ENCODE assay signal across 14 mouse cellular contexts in the genomic region with DNA sequence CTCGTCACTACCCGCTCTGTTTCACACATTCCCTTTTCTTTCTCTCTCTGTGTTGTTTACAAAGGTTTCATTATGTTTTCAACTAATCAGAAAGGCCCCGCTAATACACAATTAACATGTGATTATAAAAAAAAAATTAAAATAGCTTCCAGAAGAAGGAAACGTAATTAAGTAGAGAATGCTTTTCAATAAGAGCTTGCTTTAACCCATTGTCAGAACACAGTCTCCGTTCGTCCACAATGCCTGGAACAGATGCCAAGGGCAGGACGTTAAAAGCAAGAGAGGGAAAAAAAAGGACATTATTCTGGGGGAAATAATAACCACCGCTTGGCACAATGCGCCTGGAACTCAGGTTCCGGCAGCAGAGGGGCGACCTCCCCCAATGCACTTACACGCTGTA.
DNase-seq lines count a peak whose midpoint lies in the region; ATAC-seq lines count a peak whose summit lies in the region.
"Had no signal": no experiment of that assay in that cellular context is flagged by ENCODE, and none has a peak within 500 bp of the region (broad histone marks: within the 10 kb centered on the region; RNA-seq: fewer than 3 reads in every experiment).

No protein-coding gene starts in this region.

- 80% methylated on average over 12 of the region's 12 CpGs for WGBS in heart, embryonic 13.5 days
- 27% methylated on average over 12 of the region's 12 CpGs for WGBS in midbrain, embryonic 13.5 days
- WGBS in midbrain, embryonic 10.5 days, result 79% methylated on average over 12 of the region's 12 CpGs
- 8% methylated on average over 12 of the region's 12 CpGs for WGBS in forebrain, embryonic 13.5 days
- WGBS in midbrain, embryonic 14.5 days, result 39% methylated on average over 12 of the region's 12 CpGs
- WGBS in kidney, embryonic 16.5 days, result 77% methylated on average over 12 of the region's 12 CpGs

- peak overlapping the region; percentile 89; the same call in 1 of the 2 replicates for H3K27ac ChIP-seq in heart, embryonic 13.5 days (replicated peaks)
- peak overlapping the region; percentile 47; the same call in 1 of the 2 replicates for H3K27ac ChIP-seq in midbrain, embryonic 13.5 days
- H3K27ac ChIP-seq in midbrain, embryonic 10.5 days (replicated peaks), result no peak overlapping the region; the same call in 1 of the 2 replicates
- H3K27ac ChIP-seq in forebrain, embryonic 13.5 days, result peak overlapping the region; percentile 70
- H3K27ac ChIP-seq in midbrain, embryonic 14.5 days (replicated peaks; ENCODE audit: low read depth, low read length), result peak overlapping the region; percentile 41; the same call in 1 of the 2 replicates
- no peak overlapping the region for H3K27ac ChIP-seq in kidney, embryonic 16.5 days (ENCODE audit: low read length)
- H3K27ac ChIP-seq: gastrocnemius, adult 2 months had no signal

- ATAC-seq in heart, embryonic 13.5 days (ENCODE audit: extremely low read depth, insufficient number of reproducible peaks, low FRiP score, low TSS enrichment), result no peak
- no peak for ATAC-seq in midbrain, embryonic 13.5 days
- ATAC-seq in forebrain, embryonic 13.5 days, result no peak
- ATAC-seq in midbrain, embryonic 14.5 days (ENCODE audit: low FRiP score, low TSS enrichment), result no peak
- no peak for ATAC-seq in kidney, embryonic 16.5 days (ENCODE audit: low FRiP score, low TSS enrichment)

- H3K4me3 ChIP-seq in heart, embryonic 13.5 days, result no peak overlapping the region
- no peak overlapping the region for H3K4me3 ChIP-seq in midbrain, embryonic 13.5 days (replicated peaks)
- H3K4me3 ChIP-seq in midbrain, embryonic 10.5 days, result no peak overlapping the region
- H3K4me3 ChIP-seq in forebrain, embryonic 13.5 days, result no peak overlapping the region
- no peak overlapping the region for H3K4me3 ChIP-seq in midbrain, embryonic 14.5 days (replicated peaks; ENCODE audit: low read depth, low read length)
- no peak overlapping the region for H3K4me3 ChIP-seq in kidney, embryonic 16.5 days (ENCODE audit: low read length)
- H3K4me3 ChIP-seq: gastrocnemius, adult 2 months had no signal

- no peak for DNase-seq in heart, adult 8-10 months (ENCODE audit: low spot score)
- DNase-seq in midbrain, embryonic 10.5 days (ENCODE audit: low spot score), result no peak
- no peak for DNase-seq in midbrain, embryonic 14.5 days
- no peak for DNase-seq in left cerebral cortex, adult 8-10 months (ENCODE audit: low spot score in 2 of 2)
- DNase-seq: gastrocnemius, adult 2 months; kidney, adult 11 months; kidney, postnatal 14 days; layer of hippocampus, adult 9-11 months; lung, adult 18-20 months; right cerebral cortex, postnatal 4 days had no signal

- peaks cover 23% of the 10 kb centered on the region; the same call in 1 of the 2 replicates for H3K27me3 ChIP-seq in heart, embryonic 13.5 days (replicated peaks)
- H3K27me3 ChIP-seq in midbrain, embryonic 13.5 days, result no peaks in the 10 kb centered on the region
- no peaks in the 10 kb centered on the region for H3K27me3 ChIP-seq in midbrain, embryonic 10.5 days (ENCODE audit: low read depth, poor library complexity, severe bottlenecking)
- no peaks in the 10 kb centered on the region for H3K27me3 ChIP-seq in forebrain, embryonic 13.5 days
- H3K27me3 ChIP-seq in midbrain, embryonic 14.5 days (ENCODE audit: control insufficient read depth, insufficient read depth, low read length), result no peaks in the 10 kb centered on the region
- H3K27me3 ChIP-seq in kidney, embryonic 16.5 days (ENCODE audit: insufficient read depth, low read length), result no peaks in the 10 kb centered on the region

- H3K9ac ChIP-seq in heart, embryonic 13.5 days, result no peak overlapping the region
- no peak overlapping the region for H3K9ac ChIP-seq in midbrain, embryonic 13.5 days (replicated peaks)
- peak overlapping the region; percentile 41; the same call in 1 of the 2 replicates for H3K9ac ChIP-seq in forebrain, embryonic 13.5 days
- no peak overlapping the region for H3K9ac ChIP-seq in midbrain, embryonic 14.5 days (replicated peaks; ENCODE audit: low read length)
- no peak overlapping the region for H3K9ac ChIP-seq in kidney, embryonic 16.5 days (replicated peaks; ENCODE audit: low read length)

- H3K9me3 ChIP-seq in heart, embryonic 13.5 days, result no peaks in the 10 kb centered on the region
- no peaks in the 10 kb centered on the region for H3K9me3 ChIP-seq in midbrain, embryonic 13.5 days
- no peaks in the 10 kb centered on the region for H3K9me3 ChIP-seq in midbrain, embryonic 10.5 days (replicated peaks)
- no peaks in the 10 kb centered on the region for H3K9me3 ChIP-seq in forebrain, embryonic 13.5 days (replicated peaks)
- no peaks in the 10 kb centered on the region for H3K9me3 ChIP-seq in midbrain, embryonic 14.5 days (ENCODE audit: control insufficient read depth, low read length)
- H3K9me3 ChIP-seq in kidney, embryonic 16.5 days (ENCODE audit: low read length), result no peaks in the 10 kb centered on the region

- peaks cover 74% of the 10 kb centered on the region for H3K4me1 ChIP-seq in heart, embryonic 13.5 days
- peaks cover 90% of the 10 kb centered on the region for H3K4me1 ChIP-seq in midbrain, embryonic 13.5 days (replicated peaks)
- H3K4me1 ChIP-seq in midbrain, embryonic 10.5 days, result peaks cover 64% of the 10 kb centered on the region
- peaks cover 100% of the 10 kb centered on the region for H3K4me1 ChIP-seq in forebrain, embryonic 13.5 days
- peaks cover 76% of the 10 kb centered on the region for H3K4me1 ChIP-seq in midbrain, embryonic 14.5 days (ENCODE audit: control insufficient read depth, insufficient read depth, low read length)
- H3K4me1 ChIP-seq in kidney, embryonic 16.5 days (ENCODE audit: insufficient read depth, low read length), result peaks cover 51% of the 10 kb centered on the region

- no peak overlapping the region for H3K4me2 ChIP-seq in heart, embryonic 13.5 days
- H3K4me2 ChIP-seq in midbrain, embryonic 13.5 days (replicated peaks), result peak overlapping the region; percentile 15; the same call in 1 of the 2 replicates
- peak overlapping the region; percentile 38 for H3K4me2 ChIP-seq in forebrain, embryonic 13.5 days
- H3K4me2 ChIP-seq in midbrain, embryonic 14.5 days (ENCODE audit: low read length), result no peak overlapping the region
- H3K4me2 ChIP-seq in kidney, embryonic 16.5 days (replicated peaks; ENCODE audit: low read depth, low read length), result no peak overlapping the region

- no peaks in the 10 kb centered on the region for H3K36me3 ChIP-seq in heart, embryonic 13.5 days
- no peaks in the 10 kb centered on the region for H3K36me3 ChIP-seq in midbrain, embryonic 13.5 days
- H3K36me3 ChIP-seq in midbrain, embryonic 10.5 days, result no peaks in the 10 kb centered on the region
- H3K36me3 ChIP-seq in forebrain, embryonic 13.5 days (ENCODE audit: poor library complexity, severe bottlenecking), result no peaks in the 10 kb centered on the region
- H3K36me3 ChIP-seq in midbrain, embryonic 14.5 days (ENCODE audit: control insufficient read depth, insufficient read depth, low read length), result no peaks in the 10 kb centered on the region
- H3K36me3 ChIP-seq in kidney, embryonic 16.5 days (ENCODE audit: insufficient read depth, low read length), result no peaks in the 10 kb centered on the region

Comparison
In these comparisons a context has a peak if more than half of its experiments do, and no peak if none do; other contexts are left out.
1. H3K27ac ChIP-seq: peak in heart, embryonic 13.5 days (single experiment), midbrain, embryonic 13.5 days (single experiment), forebrain, embryonic 13.5 days (single experiment) and midbrain, embryonic 14.5 days (single experiment); none in midbrain, embryonic 10.5 days (single experiment) and kidney, embryonic 16.5 days (single experiment).
2. H3K4me2 ChIP-seq: peak in midbrain, embryonic 13.5 days (single experiment) and forebrain, embryonic 13.5 days (single experiment); none in heart, embryonic 13.5 days (single experiment), midbrain, embryonic 14.5 days (single experiment) and kidney, embryonic 16.5 days (single experiment).